Mouse (Mus musculus): ENCODE results near the gene Rpl39.
"Not testable (repeated sequence)": the region's sequence is repeated elsewhere in the genome, so short reads cannot be mapped to it uniquely, and the experiment has no call there.

The Rpl39 gene

GRCm38 (mm10) chrX:37084927-37085660, at the start of gene Rpl39:
Gene Rpl39, minus strand, starts transcription at chrX:37085402.
- DNase-seq (ENCODE audit: low spot score in 2 of 2) = peak; percentile 84 to 91

GRCm38 (mm10) chrX:37126671-37127358, 41.6 kb upstream of the Rpl39 start, which contains the start of gene Nkap:
Gene Nkap, plus strand, starts transcription at chrX:37126795.
- peak; percentile 36 to 65 for DNase-seq (ENCODE audit: low spot score in 2 of 2)

- no peak for DNase-seq (ENCODE audit: low spot score in 2 of 2)
Observed at GRCm38 (mm10) chrX:37125511-37125910, 40.3 kb upstream of the Rpl39 start.

- DNase-seq (ENCODE audit: low spot score in 2 of 2) = no peak
Observed at GRCm38 (mm10) chrX:37120212-37120611, 35.0 kb upstream of the Rpl39 start.

GRCm38 (mm10) chrX:37119585-37119984, 34.4 kb upstream of the Rpl39 start:
- no peak for DNase-seq (ENCODE audit: low spot score in 2 of 2)

GRCm38 (mm10) chrX:37117085-37117484, 31.9 kb upstream of the Rpl39 start:
- DNase-seq (ENCODE audit: low spot score in 2 of 2) = no peak

GRCm38 (mm10) chrX:37110881-37111193, 25.6 kb upstream of the Rpl39 start:
- DNase-seq (ENCODE audit: low spot score in 2 of 2) = no peak

- peak; percentile 95 for DNase-seq (ENCODE audit: low spot score in 2 of 2)
Observed at GRCm38 (mm10) chrX:37110193-37110880, 25.1 kb upstream of the Rpl39 start, which contains the start of gene Upf3b. Gene Upf3b, minus strand, starts transcription at chrX:37110322.

GRCm38 (mm10) chrX:37109526-37110192, 24.5 kb upstream of the Rpl39 start:
- no peak for DNase-seq (ENCODE audit: low spot score in 2 of 2)

GRCm38 (mm10) chrX:37103826-37104225, 18.6 kb upstream of the Rpl39 start:
- no peak for DNase-seq (ENCODE audit: low spot score in 2 of 2)

GRCm38 (mm10) chrX:37098681-37099080, 13.5 kb upstream of the Rpl39 start:
- DNase-seq (ENCODE audit: low spot score in 2 of 2) = no peak

- no peak for DNase-seq (ENCODE audit: low spot score in 2 of 2)
Observed at GRCm38 (mm10) chrX:37095106-37095768, 10.0 kb upstream of the Rpl39 start.

- no peak for DNase-seq (ENCODE audit: low spot score in 2 of 2)
Observed at GRCm38 (mm10) chrX:37091457-37091856, 6.3 kb upstream of the Rpl39 start.

- DNase-seq (ENCODE audit: low spot score in 2 of 2) = no peak
Observed at GRCm38 (mm10) chrX:37088778-37089177, 3.6 kb upstream of the Rpl39 start.

GRCm38 (mm10) chrX:37085665-37086064, 463 bp upstream of the Rpl39 start:
- DNase-seq (ENCODE audit: low spot score in 2 of 2) = no peak

- no peak for DNase-seq (ENCODE audit: low spot score in 2 of 2)
Observed at GRCm38 (mm10) chrX:37084318-37084926, 780 bp downstream of the Rpl39 start.

- DNase-seq (ENCODE audit: low spot score in 2 of 2) = no peak
Observed at GRCm38 (mm10) chrX:37081194-37081593, 4.0 kb downstream of the Rpl39 start.

- DNase-seq (ENCODE audit: low spot score in 2 of 2) = not testable (repeated sequence)
Observed at GRCm38 (mm10) chrX:37080345-37080744, 4.9 kb downstream of the Rpl39 start.

GRCm38 (mm10) chrX:37076651-37077050, 8.6 kb downstream of the Rpl39 start:
- no peak for DNase-seq (ENCODE audit: low spot score in 2 of 2)

GRCm38 (mm10) chrX:37074262-37074892, 10.8 kb downstream of the Rpl39 start:
- peak in 1 of 2 experiments; percentile 19 for DNase-seq (ENCODE audit: low spot score in 2 of 2)

GRCm38 (mm10) chrX:37068766-37069165, 16.4 kb downstream of the Rpl39 start:
- DNase-seq (ENCODE audit: low spot score in 2 of 2) = no peak
